Mouse (Mus musculus) brain, embryonic 14.5 days (tissue): Measurements from ENCODE around the gene Fbln7. TPM values are rescaled to one million over a fixed set of nuclear protein-coding genes. Genes with fewer than 3 reads are reported as not detected.

Experiments used
- DNase-seq: peaks from one replicate; pipeline ENCODE4 v3.0.0-alpha.2; 2011; ENCODE audit warnings: low read depth
- CTCF ChIP-seq: fragments of 200-500 bp; IDR thresholded peaks from 2 replicates; pipeline ENCODE4 v1.5.1; 2012; ENCODE audit warnings: inconsistent platforms, mild to moderate bottlenecking, moderate library complexity, borderline replicate concordance; ENCODE audit not compliant: insufficient read depth, insufficient read length; ENCODE audit errors: extremely low read depth
- POLR2A ChIP-seq: fragments of 200-500 bp; IDR thresholded peaks from 2 replicates; pipeline ENCODE4 v1.6.1; 2012; ENCODE audit warnings: mild to moderate bottlenecking, inconsistent platforms, borderline replicate concordance; ENCODE audit not compliant: poor library complexity, insufficient read depth, insufficient read length, severe bottlenecking; ENCODE audit errors: extremely low read depth
- polyA plus RNA-seq: library from polyadenylated mRNA; depleted of rRNA; stranded (reverse); fragments of >200 nt; gene quantifications from 2 replicates; pipeline ENCODE4 v1.2.3, GENCODE M21; 2012; rRNA removed

Gene Fbln7
- polyA plus RNA-seq, result 1.3 and 1.7 TPM in 2 replicates

DNA sequence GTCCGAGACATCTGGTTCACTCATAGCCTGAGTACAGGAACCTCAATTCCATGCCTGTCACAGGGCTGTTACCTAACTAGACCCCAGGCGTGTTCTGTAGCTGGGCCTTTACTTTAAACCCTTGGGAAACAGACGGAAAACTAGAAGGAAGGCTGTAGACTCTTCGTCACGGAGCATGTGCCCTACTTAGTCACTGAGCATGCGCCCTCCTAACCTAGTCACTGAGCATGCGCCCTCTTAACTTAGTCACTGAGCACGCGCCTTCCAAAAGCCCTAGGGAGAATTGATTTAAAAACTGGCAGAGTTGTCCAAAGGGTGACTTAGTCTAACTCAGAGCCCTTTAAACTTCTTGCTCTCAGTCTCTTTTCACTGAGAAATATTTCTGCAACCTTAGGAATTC, at the start of gene Fbln7:
Gene Fbln7, plus strand, starts transcription at position 346 of the 400 bp plus-strand sequence.
- no peak for TF ChIP-seq POLR2A
- TF ChIP-seq CTCF, result no peak
- DNase-seq, result no peak

- TF ChIP-seq CTCF (no peak), POLR2A (no peak)
- DNase-seq, result no peak
Measured at GRCm38 (mm10) chr2:128816311-128816710, 46.5 kb upstream of the Fbln7 start.

DNA sequence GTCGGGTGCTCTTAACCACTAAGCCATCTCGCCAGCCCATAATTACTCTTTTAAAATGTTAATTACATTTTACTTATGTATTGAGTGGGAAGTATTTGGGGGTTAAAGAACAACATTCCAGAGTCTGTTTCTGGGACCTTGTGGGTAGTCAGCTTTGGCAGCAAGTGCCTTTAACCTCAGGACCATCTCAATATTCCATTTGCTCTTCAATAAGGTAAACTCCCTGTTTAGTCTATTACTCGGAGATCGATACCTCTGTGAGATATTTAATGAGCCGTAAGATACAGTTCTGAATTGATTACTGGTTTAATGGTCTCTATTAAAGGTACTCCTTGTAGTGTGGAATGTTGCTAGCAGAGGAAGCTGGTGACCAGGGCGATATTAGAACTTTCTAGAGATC, 45.9 kb upstream of the Fbln7 start:
- no peak for DNase-seq

GRCm38 (mm10) chr2:128817387-128817785, 45.4 kb upstream of the Fbln7 start:
- peak; percentile 92 for DNase-seq

More for the DNA sequence above, 45.9 kb upstream of the Fbln7 start:
- TF ChIP-seq POLR2A, result no peak
- TF ChIP-seq CTCF, result no peak

GRCm38 (mm10) chr2:128817786-128818681, 44.7 kb upstream of the Fbln7 start, which contains the start of gene Tmem87b:
Gene Tmem87b, plus strand, starts transcription at chr2:128818118.
- TF ChIP-seq POLR2A (peak; percentile 99), CTCF (no peak)
- peak; percentile 99 for DNase-seq

More at GRCm38 (mm10) chr2:128817387-128817785, 45.4 kb upstream of the Fbln7 start:
- no peak for TF ChIP-seq POLR2A
- TF ChIP-seq CTCF, result peak; percentile 34

- peak; percentile 30 for DNase-seq
- no peak for TF ChIP-seq CTCF
- no peak for TF ChIP-seq POLR2A
Measured at GRCm38 (mm10) chr2:128818956-128819643, 43.7 kb upstream of the Fbln7 start.

- no peak for DNase-seq
- no peak for TF ChIP-seq POLR2A
- TF ChIP-seq CTCF, result no peak
Measured at GRCm38 (mm10) chr2:128820631-128821030, 42.1 kb upstream of the Fbln7 start.

GRCm38 (mm10) chr2:128823893-128824292, 38.9 kb upstream of the Fbln7 start:
- no peak for TF ChIP-seq CTCF
- TF ChIP-seq POLR2A, result no peak
- DNase-seq, result no peak

DNA sequence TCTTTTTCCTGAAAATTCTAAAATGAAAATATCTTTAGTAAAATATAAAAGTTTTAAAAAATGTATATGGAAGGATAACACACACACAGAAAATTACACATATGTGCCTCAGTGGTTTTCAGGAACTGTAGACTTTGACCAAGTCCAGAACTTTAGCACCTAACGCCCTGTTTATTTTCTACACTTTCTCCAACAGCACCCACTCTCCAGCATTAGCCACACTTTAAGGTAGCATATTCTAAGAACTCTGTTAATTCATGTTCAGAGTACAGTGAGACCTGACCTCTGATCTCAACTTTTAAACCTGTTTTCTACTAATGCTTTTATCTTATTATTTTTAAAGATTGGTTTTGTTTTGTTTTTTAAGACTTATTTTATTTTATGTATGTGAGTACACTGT, 35.0 kb upstream of the Fbln7 start:
- no peak for DNase-seq
- TF ChIP-seq POLR2A (no peak), CTCF (no peak)

DNA sequence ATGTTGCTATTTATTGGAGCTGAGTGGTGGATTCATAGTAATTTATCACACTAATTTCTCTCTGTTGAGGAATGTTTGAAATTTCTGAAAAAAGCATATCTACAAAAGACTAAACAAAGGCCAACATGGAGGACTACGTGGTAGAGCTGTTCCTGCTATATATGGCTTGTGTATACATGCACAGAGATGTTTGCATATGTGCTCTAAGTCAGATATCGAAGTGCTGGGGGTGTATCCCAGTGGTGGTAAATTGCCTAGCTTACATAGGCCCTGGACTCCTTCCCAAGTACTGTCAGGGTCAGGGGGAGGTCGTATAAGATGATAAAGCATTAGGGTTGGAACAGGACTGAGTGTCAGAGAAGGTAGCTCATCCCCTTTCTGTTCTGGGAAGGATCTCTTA, 30.2 kb upstream of the Fbln7 start:
- DNase-seq, result no peak
- no peak for TF ChIP-seq CTCF
- TF ChIP-seq POLR2A, result no peak

DNA sequence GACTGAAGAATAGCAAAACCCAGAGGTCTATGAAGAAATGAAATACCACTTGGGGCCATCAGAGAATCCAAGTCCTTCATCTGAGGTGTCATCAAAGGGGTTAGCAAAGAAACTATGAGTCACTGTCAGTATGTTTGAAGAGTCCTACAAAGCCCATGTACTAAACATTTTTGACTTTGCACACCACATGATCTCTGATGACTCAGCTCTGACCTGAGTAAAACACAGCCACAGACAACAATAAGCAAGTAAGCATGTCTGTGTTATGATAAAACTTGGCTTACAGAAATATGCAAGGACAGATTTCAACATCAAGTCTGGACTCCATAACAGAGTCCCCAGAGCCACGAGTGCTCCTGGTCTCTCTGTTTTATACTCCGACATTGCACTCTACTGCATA, 29.7 kb upstream of the Fbln7 start:
- TF ChIP-seq POLR2A (no peak), CTCF (no peak)
- DNase-seq, result no peak

- TF ChIP-seq CTCF (no peak), POLR2A (no peak)
Measured at GRCm38 (mm10) chr2:128833435-128833834, 29.3 kb upstream of the Fbln7 start.

GRCm38 (mm10) chr2:128837531-128837930, 25.2 kb upstream of the Fbln7 start:
- DNase-seq, result no peak
- TF ChIP-seq POLR2A (no peak), CTCF (no peak)

More at GRCm38 (mm10) chr2:128833435-128833834, 29.3 kb upstream of the Fbln7 start:
- DNase-seq, result no peak
